Mouse (Mus musculus) stomach, embryonic 14.5 days (tissue): ENCODE measurements around the gene Cblc. TPM values are rescaled to one million over a fixed set of nuclear protein-coding genes. Genes with fewer than 3 reads are reported as not detected.

Experiments
- ATAC-seq: fragments of 200-750 bp; cut with Nextera tagmentation; 2 replicates; pipeline ENCODE4 v1.8.0; 2017; ENCODE audit warnings: low read depth, moderate TSS enrichment; ENCODE audit not compliant: insufficient number of reproducible peaks, insufficient read depth, low FRiP score
- H3K27ac ChIP-seq: fragments of 300-500 bp; sonication (generic); 2 replicates; pipeline ENCODE4 v1.5.1; 2014; ENCODE audit warnings: mild to moderate bottlenecking, low read length, moderate library complexity, mixed read lengths
- H3K27me3 ChIP-seq: fragments of 300-500 bp; sonication (generic); 2 replicates; pipeline ENCODE4 v1.6.1; 2014; ENCODE audit warnings: low read length, control low read depth, mixed read lengths; ENCODE audit not compliant: control insufficient read depth, insufficient read depth
- H3K36me3 ChIP-seq: fragments of 300-500 bp; sonication (generic); 2 replicates; pipeline ENCODE4 v1.6.1; 2014; ENCODE audit warnings: mild to moderate bottlenecking, control low read depth, low read length, moderate library complexity, mixed read lengths; ENCODE audit not compliant: control insufficient read depth, insufficient read depth
- H3K4me1 ChIP-seq: fragments of 300-500 bp; sonication (generic); 2 replicates; pipeline ENCODE4 v1.6.1; 2014; ENCODE audit warnings: low read length, control low read depth, mixed read lengths; ENCODE audit not compliant: control insufficient read depth, insufficient read depth
- H3K4me2 ChIP-seq: fragments of 300-500 bp; sonication (generic); replicated peaks from 2 replicates; pipeline ENCODE4 v1.6.1; 2014; ENCODE audit warnings: low read depth, low read length, control low read depth
- H3K4me3 ChIP-seq: fragments of 300-500 bp; sonication (generic); 2 replicates; pipeline ENCODE4 v1.5.1; 2014; ENCODE audit warnings: low read depth, low read length, control low read depth
- H3K9ac ChIP-seq: fragments of 300-500 bp; sonication (generic); replicated peaks from 2 replicates; pipeline ENCODE4 v1.6.1; 2014; ENCODE audit warnings: low read depth, mild to moderate bottlenecking, control low read depth, low read length, moderate library complexity, mixed read lengths
- H3K9me3 ChIP-seq: fragments of 300-500 bp; sonication (generic); 2 replicates; pipeline ENCODE4 v1.6.1; 2016; ENCODE audit warnings: low read depth, low read length, control low read depth; ENCODE audit not compliant: control insufficient read depth
- WGBS: fragments of 180-500 bp; shearing (Covaris S2); extraction: QIAGEN DNeasy Blood & Tissue Kit; methylation state at CpG from one replicate; pipeline ENCODE4 v1.1.7; 2014; 5-methylcytosine and 5-hydroxymethylcytosine counted together
- polyA plus RNA-seq: library from polyadenylated mRNA; unstranded; fragments of >200 nt; fragmentation: Nextera tagmentation; extraction: Ambion mirVana; gene quantifications from 2 replicates; pipeline ENCODE4 v1.2.1, GENCODE M21; 2014

Cblc gene
- polyA plus RNA-seq, 1 experiment from 2014 or later = 17.7 TPM

- 0 out of 2 replicates have a peak overlapping the region, but pooled peaks have one; percentile 3 for H3K9ac ChIP-seq
Observed at GRCm38 (mm10) chr7:19755851-19756786, 40.5 kb downstream of the Cblc start.

DNA sequence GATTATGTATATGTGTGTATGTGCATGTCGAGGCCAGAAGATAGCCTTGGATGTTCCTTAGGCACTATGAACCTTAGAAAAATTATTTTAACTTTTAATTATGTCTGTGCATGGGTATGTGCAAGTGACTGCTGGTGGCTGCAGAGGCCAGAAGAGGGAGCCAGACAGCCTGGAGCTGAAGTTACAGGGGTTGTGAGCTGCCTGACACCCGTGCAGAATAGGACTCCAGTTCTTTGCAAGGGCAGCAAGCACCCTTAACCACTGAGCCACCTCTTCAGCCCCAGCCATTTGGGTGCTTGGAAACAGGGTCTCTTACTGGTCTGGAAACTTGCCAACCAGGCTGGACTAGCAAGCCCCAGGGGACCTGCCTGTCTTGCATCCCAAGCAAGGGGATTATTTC, 41.6 kb downstream of the Cblc start:
- H3K4me1 ChIP-seq = peaks cover 15% of the 10 kb centered on the region; the same call in 1 of the 2 replicates
- peak overlapping the region; percentile 81 for H3K27ac ChIP-seq
- WGBS = 91% methylated on average over 2 of the region's 2 CpGs
- H3K9me3 ChIP-seq = no peaks in the 10 kb centered on the region
- ATAC-seq = no peak
- no peak overlapping the region for H3K9ac ChIP-seq
- H3K36me3 ChIP-seq = peaks cover 4% of the 10 kb centered on the region; the same call in 1 of the 2 replicates
- H3K4me3 ChIP-seq = no peak overlapping the region
- no peak overlapping the region for H3K4me2 ChIP-seq
- H3K27me3 ChIP-seq = no peaks in the 10 kb centered on the region

More at GRCm38 (mm10) chr7:19755851-19756786, 40.5 kb downstream of the Cblc start:
- H3K27ac ChIP-seq = peak overlapping the region; percentile 81
- 61% methylated on average over 23 of the region's 24 CpGs for WGBS
- no peaks in the 10 kb centered on the region for H3K9me3 ChIP-seq
- H3K4me2 ChIP-seq = no peak overlapping the region
- no peak overlapping the region for H3K4me3 ChIP-seq
- peaks cover 7% of the 10 kb centered on the region for H3K36me3 ChIP-seq
- H3K4me1 ChIP-seq = peaks cover 8% of the 10 kb centered on the region; the same call in 1 of the 2 replicates
- no peaks in the 10 kb centered on the region for H3K27me3 ChIP-seq
- ATAC-seq = peak; percentile 72

- ATAC-seq = no peak
- WGBS = 75% methylated on average over 1 of the region's 1 CpGs
- H3K27ac ChIP-seq = no peak overlapping the region
Observed at GRCm38 (mm10) chr7:19754065-19754464, 42.5 kb downstream of the Cblc start.

GRCm38 (mm10) chr7:19753587-19753986, 43.0 kb downstream of the Cblc start:
- H3K4me3 ChIP-seq = no peak overlapping the region
- ATAC-seq = no peak
- H3K27ac ChIP-seq = 0 out of 2 replicates have a peak overlapping the region, but pooled peaks have one; percentile 33
- H3K4me1 ChIP-seq = peaks cover 15% of the 10 kb centered on the region; the same call in 1 of the 2 replicates
- 0 out of 2 replicates have a peak, but pooled peaks cover 2% of the 10 kb centered on the region for H3K36me3 ChIP-seq
- no peaks in the 10 kb centered on the region for H3K9me3 ChIP-seq
- H3K4me2 ChIP-seq = no peak overlapping the region
- 69% methylated on average over 7 of the region's 7 CpGs for WGBS
- no peak overlapping the region for H3K9ac ChIP-seq
- no peaks in the 10 kb centered on the region for H3K27me3 ChIP-seq

More at GRCm38 (mm10) chr7:19754065-19754464, 42.5 kb downstream of the Cblc start:
- Histone ChIP-seq H3K4me3 (no peak overlapping the region), H3K27me3 (no peaks in the 10 kb centered on the region), H3K9me3 (no peaks in the 10 kb centered on the region), H3K36me3 (0 out of 2 replicates have a peak, but pooled peaks cover 4% of the 10 kb centered on the region), H3K4me1 (peaks cover 15% of the 10 kb centered on the region; the same call in 1 of the 2 replicates), H3K4me2 (no peak overlapping the region), H3K9ac (no peak overlapping the region)

GRCm38 (mm10) chr7:19752652-19753051, 44.0 kb downstream of the Cblc start:
- Histone ChIP-seq H3K4me1 (peaks cover 22% of the 10 kb centered on the region; the same call in 1 of the 2 replicates), H3K27me3 (no peaks in the 10 kb centered on the region), H3K9ac (no peak overlapping the region), H3K36me3 (no peaks in the 10 kb centered on the region), H3K4me3 (no peak overlapping the region), H3K27ac (no peak overlapping the region), H3K9me3 (no peaks in the 10 kb centered on the region), H3K4me2 (no peak overlapping the region)
- 75% methylated on average over 8 of the region's 8 CpGs for WGBS
- no peak for ATAC-seq

GRCm38 (mm10) chr7:19751070-19751383, 45.6 kb downstream of the Cblc start:
- Histone ChIP-seq H3K4me2 (peak overlapping the region; percentile 50; the same call in 1 of the 2 replicates), H3K27me3 (no peaks in the 10 kb centered on the region), H3K4me3 (no peak overlapping the region), H3K27ac (peak overlapping the region; percentile 84; the same call in 1 of the 2 replicates), H3K9me3 (no peaks in the 10 kb centered on the region), H3K9ac (no peak overlapping the region), H3K36me3 (no peaks in the 10 kb centered on the region), H3K4me1 (peaks cover 35% of the 10 kb centered on the region)
- 53% methylated on average over 4 of the region's 4 CpGs for WGBS
- no peak for ATAC-seq

GRCm38 (mm10) chr7:19750217-19751069, 46.2 kb downstream of the Cblc start, which contains the start of gene Nectin2:
TSS of gene Nectin2 (minus strand) at chr7:19750483.
- Histone ChIP-seq H3K9me3 (no peaks in the 10 kb centered on the region), H3K36me3 (no peaks in the 10 kb centered on the region; the same call in 1 of the 2 replicates), H3K9ac (peak within 1 kb of the TSS; percentile 95), H3K4me1 (peaks cover 37% of the 10 kb centered on the region), H3K4me2 (peak within 1 kb of the TSS; percentile 82), H3K27ac (peak within 1 kb of the TSS; percentile 97), H3K4me3 (peak within 1 kb of the TSS; percentile 89), H3K27me3 (no peaks in the 10 kb centered on the region)
- 15% methylated on average over 19 of the region's 19 CpGs for whole genome bisulfite sequencing
- peak; percentile 74 for ATAC-seq
